Mouse (Mus musculus): ENCODE measurements around the gene Tmem253.
"Not testable (repeated sequence)": the region's sequence is repeated elsewhere in the genome, so short reads cannot be mapped to it uniquely, and the experiment has no call there.

DNA sequence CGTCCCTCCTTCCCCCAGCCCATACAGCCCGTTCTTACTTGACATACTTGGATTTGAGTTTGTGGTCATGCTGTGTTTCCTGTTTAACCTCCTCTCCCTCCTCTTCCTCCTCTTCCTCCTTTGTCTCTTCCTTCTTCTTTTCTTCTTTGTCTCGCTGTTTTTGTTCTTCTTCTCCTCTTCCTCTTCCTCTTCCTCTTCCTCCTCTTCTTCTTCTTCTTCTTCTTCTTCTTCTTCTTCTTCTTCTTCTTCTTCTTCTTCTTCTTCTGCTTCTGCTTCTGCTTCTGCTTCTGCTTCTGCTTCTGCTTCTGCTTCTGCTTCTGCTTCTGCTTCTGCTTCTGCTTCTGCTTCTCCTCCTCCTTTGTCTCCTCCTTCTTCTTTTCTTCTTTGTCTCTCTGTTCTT lies 26.9 kb downstream of the Tmem253 start, which contains the start of gene Olfr221:
- not testable (repeated sequence) for TF ChIP-seq EP300 (IDR thresholded peaks at IDR 0.05; ENCODE audit: insufficient read depth, low read depth, low read length); POLR2A (IDR thresholded peaks at IDR 0.05; ENCODE audit: insufficient read depth, low read length); CTCF (IDR thresholded peaks at IDR 0.05; ENCODE audit: low read depth, low read length)
